Mouse (Mus musculus) thymus, adult 2 months (tissue): ENCODE results near the gene Pcnp. TPM values are rescaled to one million over a fixed set of nuclear protein-coding genes. Genes with fewer than 3 reads are reported as not detected.
A peak's percentile ranks its signal among the peaks of the same experiment; 100 is the strongest.

Source experiments
- DNase-seq: peaks from one replicate; pipeline ENCODE4 v3.0.0; 2021
- H3K27ac ChIP-seq: fragments of 200-500 bp; 2 replicates; pipeline ENCODE4 v1.5.1; 2012; ENCODE audit warnings: low read length, control low read depth; ENCODE audit not compliant: control insufficient read depth, insufficient read depth
- H3K27me3 ChIP-seq: fragments of 200-500 bp; 2 replicates; pipeline ENCODE4 v1.6.1; 2012; ENCODE audit warnings: mild to moderate bottlenecking, low read length, moderate library complexity, mixed read lengths; ENCODE audit not compliant: control insufficient read depth, insufficient read depth
- H3K36me3 ChIP-seq: fragments of 200-500 bp; 2 replicates; pipeline ENCODE4 v1.6.1; 2012; ENCODE audit warnings: mild to moderate bottlenecking, low read length, moderate library complexity; ENCODE audit not compliant: control insufficient read depth, insufficient read depth
- H3K4me1 ChIP-seq: fragments of 200-500 bp; replicated peaks from 2 replicates; pipeline ENCODE4 v1.6.1; 2012; ENCODE audit warnings: low read length; ENCODE audit not compliant: control insufficient read depth, insufficient read depth
- H3K4me3 ChIP-seq: fragments of 200-500 bp; 2 replicates; pipeline ENCODE4 v1.5.1; 2012; ENCODE audit warnings: mild to moderate bottlenecking, low read length, control low read depth, moderate library complexity; ENCODE audit not compliant: control insufficient read depth, insufficient read depth
- CTCF ChIP-seq: fragments of 200-500 bp; IDR thresholded peaks from 2 replicates; pipeline ENCODE4 v1.5.1; 2012; ENCODE audit warnings: mild to moderate bottlenecking, control low read depth, low read length, moderate library complexity, borderline replicate concordance; ENCODE audit not compliant: control insufficient read depth, poor library complexity, insufficient read depth; ENCODE audit errors: extremely low read depth
- POLR2A ChIP-seq: fragments of 200-500 bp; IDR thresholded peaks from 2 replicates; pipeline ENCODE4 v1.6.1; 2012; ENCODE audit warnings: mild to moderate bottlenecking, low read length, control low read depth, moderate library complexity; ENCODE audit not compliant: control insufficient read depth, poor library complexity, insufficient read depth; ENCODE audit errors: extremely low read depth
- WGBS: fragments of 180-500 bp; shearing (Covaris S2); methylation state at CpG from one replicate; pipeline ENCODE4 v1.1.7; 2018; 5-methylcytosine and 5-hydroxymethylcytosine counted together
- polyA plus RNA-seq: library from polyadenylated mRNA; depleted of rRNA; stranded (reverse); fragments of >200 nt; gene quantifications from 2 replicates; pipeline ENCODE4 v1.2.3, GENCODE M21; 2012

Pcnp gene
- polyA plus RNA-seq, 1 experiment = 18.9 TPM

GRCm38 (mm10) chr16:55986001-55986400, 43.5 kb downstream of the Pcnp start:
- H3K4me1 ChIP-seq = no peaks in the 10 kb centered on the region
- WGBS = 98% methylated on average over 3 of the region's 3 CpGs
- no peak for DNase-seq
- no peak overlapping the region for H3K4me3 ChIP-seq
- TF ChIP-seq POLR2A = no peak
- no peak for TF ChIP-seq CTCF
- H3K36me3 ChIP-seq = peaks cover 21% of the 10 kb centered on the region
- no peak overlapping the region for H3K27ac ChIP-seq
- H3K27me3 ChIP-seq = no peaks in the 10 kb centered on the region

- Histone ChIP-seq H3K36me3 (peaks cover 24% of the 10 kb centered on the region), H3K27ac (peak overlapping the region; percentile 16; the same call in 1 of the 2 replicates), H3K4me1 (peaks cover 4% of the 10 kb centered on the region; the same call in 1 of the 2 replicates), H3K27me3 (no peaks in the 10 kb centered on the region), H3K4me3 (peak overlapping the region; percentile 87)
- 4% methylated on average over 14 of the region's 14 CpGs for WGBS
- TF ChIP-seq POLR2A (no peak), CTCF (no peak)
- DNase-seq = no peak
Measured at GRCm38 (mm10) chr16:55974903-55975285, 54.6 kb downstream of the Pcnp start.

DNA sequence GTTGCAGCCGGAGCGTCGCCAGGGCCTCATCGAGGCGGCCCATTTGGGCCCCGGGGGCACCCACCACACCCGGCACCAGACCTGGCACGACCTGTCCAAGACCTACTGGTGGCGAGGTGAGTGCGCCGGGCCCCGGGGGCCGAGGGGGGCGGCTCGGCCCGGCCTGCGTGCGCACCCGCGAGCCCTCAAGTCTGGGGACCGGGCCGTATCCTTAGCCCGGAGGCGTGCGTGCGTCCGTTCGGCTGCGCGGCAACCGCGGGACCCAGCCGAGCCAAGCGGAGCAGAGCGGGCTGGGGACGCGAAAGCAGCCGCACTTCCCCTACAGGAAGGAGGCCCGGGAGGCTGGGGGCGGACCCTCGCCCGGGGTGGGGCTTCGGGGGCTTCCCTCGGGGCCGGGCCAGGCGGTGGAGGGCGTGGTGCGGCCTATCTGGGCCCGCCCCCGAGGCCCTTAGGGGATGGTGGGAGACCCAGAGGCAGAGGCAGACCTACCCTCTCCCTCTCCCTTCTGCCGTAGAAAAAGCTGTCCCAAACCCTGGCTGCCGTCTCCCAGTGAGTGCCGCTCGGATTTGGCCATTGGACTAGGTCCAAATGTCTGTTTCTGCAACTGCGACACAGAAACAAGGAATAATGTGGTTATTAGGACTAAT, 55.2 kb downstream of the Pcnp start:
- TF ChIP-seq POLR2A (no peak), CTCF (no peak; the same call in 1 of the 2 replicates)
- no peaks in the 10 kb centered on the region for H3K27me3 ChIP-seq
- H3K27ac ChIP-seq = peak overlapping the region; percentile 68
- WGBS = 1% methylated on average over 55 of the region's 55 CpGs
- H3K4me3 ChIP-seq = peak overlapping the region; percentile 87
- peak; percentile 92 for DNase-seq
- peaks cover 4% of the 10 kb centered on the region; the same call in 1 of the 2 replicates for H3K4me1 ChIP-seq
- peaks cover 29% of the 10 kb centered on the region for H3K36me3 ChIP-seq

- TF ChIP-seq POLR2A (peak; percentile 83), CTCF (peak; percentile 54; the same call in 1 of the 2 replicates)
- under 1% methylated on average over 85 of the region's 86 CpGs for WGBS
Measured at GRCm38 (mm10) chr16:55973431-55974255, 55.9 kb downstream of the Pcnp start, which contains the start of gene Zbtb11. TSS of gene Zbtb11 (plus strand) at chr16:55973883.

GRCm38 (mm10) chr16:55972626-55973201, 56.8 kb downstream of the Pcnp start:
- WGBS = 58% methylated on average over 10 of the region's 10 CpGs
- Histone ChIP-seq H3K27me3 (no peaks in the 10 kb centered on the region), H3K4me1 (peaks cover 4% of the 10 kb centered on the region; the same call in 1 of the 2 replicates), H3K27ac (no peak overlapping the region), H3K4me3 (no peak overlapping the region), H3K36me3 (peaks cover 37% of the 10 kb centered on the region)
- no peak for TF ChIP-seq POLR2A
- TF ChIP-seq CTCF = no peak
- no peak for DNase-seq

More at GRCm38 (mm10) chr16:55973431-55974255, 55.9 kb downstream of the Pcnp start, which contains the start of gene Zbtb11:
- Histone ChIP-seq H3K36me3 (peaks cover 34% of the 10 kb centered on the region), H3K4me3 (peak within 1 kb of the TSS; percentile 87), H3K27me3 (no peaks in the 10 kb centered on the region), H3K4me1 (peaks cover 4% of the 10 kb centered on the region; the same call in 1 of the 2 replicates), H3K27ac (peak within 1 kb of the TSS; percentile 68)
- DNase-seq = peak; percentile 99
